Mouse (Mus musculus) neural tube, postnatal 0 days (tissue): ENCODE measurements around the gene Zbtb25. TPM values are rescaled to one million over a fixed set of nuclear protein-coding genes. Genes with fewer than 3 reads are reported as not detected.

Experiments used
- polyA plus RNA-seq: library from polyadenylated mRNA; unstranded; fragments of >200 nt; fragmentation: Nextera tagmentation; extraction: Ambion mirVana; gene quantifications from 2 replicates; pipeline ENCODE4 v1.2.1, GENCODE M21; 2015

The Zbtb25 gene
- 11.7 and 14.3 TPM in 2 replicates for polyA plus RNA-seq

GRCm38 (mm10) chr12:76369206-76369977, at the start of gene Zbtb25:
TSS of gene Zbtb25 (minus strand) at chr12:76369602.

GRCm38 (mm10) chr12:76417433-76417854, 48.0 kb upstream of the Zbtb25 start, which contains the start of gene Ppp1r36:
TSS of gene Ppp1r36 (plus strand) at chr12:76417538.

GRCm38 (mm10) chr12:76403886-76404537, 34.6 kb upstream of the Zbtb25 start, which contains the start of gene Hspa2:
TSS of gene Hspa2 (plus strand) at chr12:76404176.

GRCm38 (mm10) chr12:76369978-76370830, 802 bp upstream of the Zbtb25 start, which contains the start of gene Zbtb1:
TSS of gene Zbtb1 (plus strand) at chr12:76370266.

GRCm38 (mm10) chr12:76324679-76325431, 44.5 kb downstream of the Zbtb25 start, which contains the start of gene Akap5:
TSS of gene Akap5 (plus strand) at chr12:76324891.

Other genes with a start within 250 kb of the Zbtb25 start
- gene Esr2, start 192.3 kb downstream of the Zbtb25 start, polyA plus RNA-seq = 0.22 and 0.32 TPM in 2 replicates
- not detected in 2 replicates for gene Tex21, start 122.9 kb downstream of the Zbtb25 start, polyA plus RNA-seq
- 30.1 and 32.1 TPM in 2 replicates for gene Mthfd1, start 114.3 kb downstream of the Zbtb25 start, polyA plus RNA-seq
- gene Akap5, start 44.7 kb downstream of the Zbtb25 start, polyA plus RNA-seq = 15.4 and 15.8 TPM in 2 replicates
- 2.8 and 3.1 TPM in 2 replicates for gene Zbtb1, start 664 bp upstream of the Zbtb25 start, polyA plus RNA-seq
- gene Hspa2, start 34.6 kb upstream of the Zbtb25 start, polyA plus RNA-seq = 14.1 and 15.2 TPM in 2 replicates
- 2.8 and 3.8 TPM in 2 replicates for gene Ppp1r36, start 47.9 kb upstream of the Zbtb25 start, polyA plus RNA-seq
- 1.5 and 1.8 TPM in 2 replicates for gene Plekhg3, start 161.3 kb upstream of the Zbtb25 start, polyA plus RNA-seq